Mouse (Mus musculus) lung, adult 2 months (tissue): ENCODE results near the gene Olfr524. TPM values are rescaled to one million over a fixed set of nuclear protein-coding genes. Genes with fewer than 3 reads are reported as not detected.

ENCODE experiments used
- DNase-seq: peaks from one replicate; pipeline ENCODE4 v3.0.0; 2022
- H3K4me1 ChIP-seq: fragments of 200-500 bp; 2 replicates; pipeline ENCODE4 v1.6.1; 2011; ENCODE audit warnings: low read length; ENCODE audit not compliant: control insufficient read depth, insufficient read depth
- H3K4me3 ChIP-seq: fragments of 200-500 bp; replicated peaks from 2 replicates; pipeline ENCODE3; 2011; ENCODE audit warnings: low read depth, mild to moderate bottlenecking, control low read depth, low read length; ENCODE audit errors: extremely low read depth
- CTCF ChIP-seq: fragments of 200-500 bp; IDR thresholded peaks from 2 replicates; pipeline ENCODE4 v1.5.1; 2011; ENCODE audit warnings: mild to moderate bottlenecking, low read length, control low read depth; ENCODE audit not compliant: insufficient read depth
- POLR2A ChIP-seq: fragments of 200-500 bp; IDR thresholded peaks from 2 replicates; pipeline ENCODE4 v1.6.1; 2011; ENCODE audit warnings: low read depth, mild to moderate bottlenecking, control low read depth, low read length, borderline replicate concordance; ENCODE audit errors: extremely low read depth
- WGBS: fragments of 180-500 bp; shearing (Covaris S2); methylation state at CpG from one replicate; pipeline ENCODE4 v1.1.7; 2018; 5-methylcytosine and 5-hydroxymethylcytosine counted together
- polyA plus RNA-seq: library from polyadenylated mRNA; depleted of rRNA; stranded (reverse); fragments of >200 nt; gene quantifications from 2 replicates; pipeline ENCODE4 v1.2.3, GENCODE M21; 2012

Olfr524 gene
- polyA plus RNA-seq, 1 experiment: not detected

DNA sequence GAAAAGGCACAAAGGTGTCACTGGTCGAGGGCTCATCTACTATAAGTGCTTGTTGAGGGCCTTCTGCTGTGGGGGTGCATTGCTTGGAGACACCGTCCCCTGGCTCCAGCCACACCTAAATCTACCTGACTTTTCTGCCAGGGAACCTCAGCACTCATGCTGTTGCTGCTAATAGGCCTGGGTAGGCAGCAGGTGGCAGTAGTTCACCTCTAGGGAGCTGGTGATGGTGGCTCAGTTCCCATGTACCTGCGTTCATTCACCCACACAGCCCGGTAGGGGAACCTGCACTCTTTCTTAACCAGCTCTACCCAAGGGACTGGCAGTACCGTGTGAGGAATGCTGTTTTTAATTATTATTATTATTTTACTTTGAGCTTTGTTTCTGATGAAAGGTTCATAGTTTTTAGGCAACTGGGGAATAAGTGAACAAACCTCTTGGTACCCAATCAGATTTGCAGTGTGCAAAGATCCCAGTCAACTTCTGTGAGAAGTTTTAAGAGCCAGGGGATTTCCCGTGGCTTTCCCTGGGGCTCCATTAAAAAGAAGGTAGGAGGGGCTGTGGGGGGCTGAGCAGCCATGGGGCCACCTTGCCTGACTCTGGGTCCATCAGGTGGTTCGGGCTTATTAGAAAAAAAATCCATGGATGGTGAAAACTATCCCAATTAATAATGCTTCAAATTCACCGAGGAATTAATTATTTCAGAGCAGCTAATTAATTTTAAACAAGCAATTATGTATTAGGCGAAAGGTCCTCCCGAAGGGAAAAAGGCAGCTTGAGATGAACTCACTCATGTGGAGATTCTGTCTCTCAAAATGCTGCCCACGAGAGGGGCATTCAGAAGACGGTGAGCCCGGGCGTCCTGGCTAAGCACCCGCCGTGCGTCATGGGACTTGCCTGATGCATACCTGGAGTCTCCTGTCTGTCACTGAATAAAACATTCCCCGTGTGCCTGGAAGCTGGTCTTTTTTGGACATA, 18.8 kb downstream of the Olfr524 start:
- peak; percentile 27 for TF ChIP-seq CTCF
- no peak for TF ChIP-seq POLR2A
- WGBS: 62% methylated on average over 18 of the region's 18 CpGs
- DNase-seq: no peak

DNA sequence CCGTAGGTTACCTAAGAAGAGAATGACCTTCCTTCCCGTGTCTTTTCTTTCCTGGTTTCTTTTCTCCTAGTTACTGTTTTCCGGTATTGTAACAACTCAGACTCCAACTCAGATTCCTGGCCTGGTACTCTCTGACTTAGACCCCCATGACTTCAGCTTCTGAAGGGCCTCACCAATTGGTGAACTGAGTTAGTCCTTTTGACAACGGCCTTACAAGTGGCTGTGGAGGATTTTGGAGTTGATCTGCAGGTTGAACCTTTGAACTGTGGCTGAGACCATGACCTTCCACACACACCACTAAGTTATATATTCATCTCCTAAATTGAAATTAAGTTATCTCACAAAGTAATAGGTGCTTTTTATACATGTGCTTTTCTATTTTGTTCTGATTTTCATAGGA, 21.6 kb downstream of the Olfr524 start:
- WGBS: 80% methylated on average over 4 of the region's 4 CpGs
- DNase-seq: no peak
- Histone ChIP-seq H3K4me3 (no peak overlapping the region), H3K4me1 (no peaks in the 10 kb centered on the region)
- TF ChIP-seq CTCF (no peak), POLR2A (no peak)

More for the DNA sequence above, 18.8 kb downstream of the Olfr524 start:
- Histone ChIP-seq H3K4me3 (no peak overlapping the region), H3K4me1 (no peaks in the 10 kb centered on the region)

GRCm38 (mm10) chr7:140180692-140181091, 25.1 kb downstream of the Olfr524 start:
- DNase-seq: no peak
- TF ChIP-seq POLR2A (no peak), CTCF (no peak)
- H3K4me1 ChIP-seq: no peaks in the 10 kb centered on the region
- no peak overlapping the region for H3K4me3 ChIP-seq
- 74% methylated on average over 2 of the region's 2 CpGs for WGBS

GRCm38 (mm10) chr7:140179176-140179575, 26.6 kb downstream of the Olfr524 start:
- H3K4me3 ChIP-seq: no peak overlapping the region
- no peaks in the 10 kb centered on the region for H3K4me1 ChIP-seq
- WGBS: 85% methylated on average over 2 of the region's 2 CpGs
- no peak for DNase-seq
- no peak for TF ChIP-seq POLR2A
- no peak for TF ChIP-seq CTCF

GRCm38 (mm10) chr7:140172936-140173335, 32.8 kb downstream of the Olfr524 start, which contains the start of gene Olfr523:
TSS of gene Olfr523 (plus strand) at chr7:140173217.
- Histone ChIP-seq H3K4me3 (no peak within 1 kb of the TSS), H3K4me1 (no peaks in the 10 kb centered on the region)
- no peak for DNase-seq
- WGBS: 13% methylated on average over 1 of the region's 1 CpGs
- no peak for TF ChIP-seq POLR2A
- TF ChIP-seq CTCF: no peak

- Histone ChIP-seq H3K4me3 (no peak overlapping the region), H3K4me1 (no peaks in the 10 kb centered on the region)
- no peak for TF ChIP-seq CTCF
- no peak for TF ChIP-seq POLR2A
- 92% methylated on average over 3 of the region's 3 CpGs for WGBS
- DNase-seq: no peak
Observed at GRCm38 (mm10) chr7:140170863-140171262, 34.9 kb downstream of the Olfr524 start.

- Histone ChIP-seq H3K4me1 (no peaks in the 10 kb centered on the region), H3K4me3 (no peak overlapping the region)
- 64% methylated on average over 4 of the region's 4 CpGs for WGBS
- TF ChIP-seq POLR2A: no peak
- DNase-seq: no peak
Observed at GRCm38 (mm10) chr7:140169386-140169785, 36.4 kb downstream of the Olfr524 start.

DNA sequence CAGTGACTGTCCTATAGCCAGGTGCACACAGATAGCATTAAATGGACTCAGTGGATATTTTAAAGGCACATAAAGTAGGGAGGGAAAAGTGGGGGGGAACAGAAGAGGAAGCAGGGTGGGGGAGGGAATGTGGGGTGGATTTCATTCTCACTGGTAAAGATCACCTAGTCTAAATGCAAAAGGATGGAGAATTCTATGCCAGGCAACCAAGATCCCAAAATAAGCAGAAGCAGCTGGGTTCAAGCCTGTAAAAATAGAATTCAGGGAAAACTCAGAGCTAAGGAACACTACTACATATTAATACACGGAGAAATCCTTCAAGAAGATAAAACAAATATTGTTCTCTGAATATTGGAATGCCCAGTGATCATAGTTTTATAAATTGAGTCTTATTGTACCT, 37.8 kb downstream of the Olfr524 start:
- H3K4me1 ChIP-seq: no peaks in the 10 kb centered on the region
- H3K4me3 ChIP-seq: no peak overlapping the region
- 61% methylated on average over 1 of the region's 1 CpGs for WGBS
- no peak for TF ChIP-seq POLR2A
- TF ChIP-seq CTCF: no peak
- DNase-seq: no peak

- Histone ChIP-seq H3K4me1 (no peaks in the 10 kb centered on the region), H3K4me3 (no peak within 1 kb of the TSS)
- TF ChIP-seq POLR2A: no peak
- TF ChIP-seq CTCF: no peak
- DNase-seq: no peak
- 68% methylated on average over 7 of the region's 7 CpGs for WGBS
Observed at GRCm38 (mm10) chr7:140164664-140165063, 41.1 kb downstream of the Olfr524 start, which contains the start of gene Olfr522. TSS of gene Olfr522 (minus strand) at chr7:140164764.

DNA sequence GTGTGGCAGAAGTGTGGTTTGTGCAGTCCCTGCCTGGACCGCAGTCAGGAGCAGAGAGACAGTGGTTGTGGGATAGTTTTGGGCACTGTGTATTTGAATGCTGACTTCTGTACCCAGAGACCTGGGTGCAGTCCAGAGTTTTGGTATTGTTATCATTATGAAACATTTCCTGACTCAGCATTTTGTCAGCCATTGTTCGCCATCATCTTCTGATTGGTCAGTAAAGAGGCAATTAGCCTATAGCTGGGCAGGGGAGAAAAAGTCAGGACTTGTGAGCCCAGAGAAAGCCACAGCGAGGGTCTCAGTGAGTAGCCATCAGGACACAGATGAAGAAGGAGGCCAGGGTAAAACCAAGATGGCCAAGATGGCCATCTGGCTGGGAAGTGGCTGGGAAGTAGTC, 45.4 kb downstream of the Olfr524 start:
- Histone ChIP-seq H3K4me1 (no peaks in the 10 kb centered on the region), H3K4me3 (no peak overlapping the region)
- TF ChIP-seq CTCF: no peak
- no peak for TF ChIP-seq POLR2A
- 77% methylated on average over 3 of the region's 3 CpGs for WGBS
- no peak for DNase-seq
